Mouse (Mus musculus): ENCODE data around the gene Tgfb2. TPM values are rescaled to one million over a fixed set of nuclear protein-coding genes. Genes with fewer than 3 reads are reported as not detected.

Tgfb2 gene
- polyA plus RNA-seq, 1 experiment from 2014 or later = 17.2 TPM

DNA sequence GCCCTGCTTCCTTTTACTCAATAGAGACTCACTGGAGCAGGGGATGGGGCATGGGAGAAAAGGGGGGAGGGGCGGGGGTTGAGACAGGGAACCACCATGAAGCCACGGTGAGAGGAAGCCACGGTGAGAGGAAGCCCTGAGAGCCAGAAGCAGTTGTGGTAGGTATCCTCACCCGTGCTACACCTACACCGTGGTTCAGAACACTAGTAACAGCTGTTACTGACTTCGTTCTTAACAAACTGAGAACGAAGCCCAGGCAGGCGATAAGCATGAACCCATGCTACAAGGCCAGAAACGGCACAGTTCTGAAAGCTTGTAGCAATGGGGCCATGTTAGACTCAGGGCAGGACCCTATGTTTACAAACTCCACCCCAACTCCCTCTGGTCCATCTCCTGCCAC is 9.6 kb downstream of the Tgfb2 start:
- DNase-seq (ENCODE audit: low spot score) = no peak
- no peak overlapping the region for H3K4me3 ChIP-seq (ENCODE audit: low read depth, low read length)
- no peak for ATAC-seq (replicated peaks; ENCODE audit: low FRiP score)
- H3K9me3 ChIP-seq (ENCODE audit: control insufficient read depth, low read length) = no peaks in the 10 kb centered on the region
- no peak overlapping the region for H3K27ac ChIP-seq (ENCODE audit: low read depth, low read length)
- no peaks in the 10 kb centered on the region for H3K4me1 ChIP-seq (replicated peaks; ENCODE audit: control insufficient read depth, insufficient read depth, low read length)
- H3K9ac ChIP-seq (ENCODE audit: low read length) = no peak overlapping the region
- no peaks in the 10 kb centered on the region for H3K36me3 ChIP-seq (ENCODE audit: control insufficient read depth, insufficient read depth, low read length)
- no peak overlapping the region for H3K4me2 ChIP-seq (ENCODE audit: low read depth, low read length, severe bottlenecking)
- 84% methylated on average over 9 of the region's 9 CpGs for WGBS
- no peaks in the 10 kb centered on the region for H3K27me3 ChIP-seq (ENCODE audit: control insufficient read depth, insufficient read depth, low read length)

DNA sequence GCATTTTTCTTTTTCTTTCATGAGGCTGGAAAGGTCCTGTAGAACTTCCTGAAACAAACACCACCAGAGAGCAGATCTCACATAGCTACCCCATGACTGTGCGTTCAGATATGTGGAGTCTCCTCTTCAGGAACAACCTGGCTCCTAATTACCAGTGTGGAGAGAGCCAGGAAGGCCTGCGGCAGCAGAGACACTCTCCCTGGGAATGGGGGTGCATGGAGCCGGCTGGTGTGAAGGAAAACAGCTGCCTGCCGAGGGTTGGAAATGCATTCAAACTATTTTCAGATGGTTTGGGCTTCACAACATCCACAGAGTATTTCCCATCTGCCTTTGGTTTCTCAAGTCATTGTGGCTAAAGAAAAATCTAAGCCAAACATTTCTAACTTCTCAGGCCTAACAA is 10.4 kb downstream of the Tgfb2 start:
- Histone ChIP-seq H3K27ac (ENCODE audit: low read depth, low read length) (no peak overlapping the region), H3K4me1 (replicated peaks; ENCODE audit: control insufficient read depth, insufficient read depth, low read length) (no peaks in the 10 kb centered on the region)
- WGBS = 79% methylated on average over 4 of the region's 4 CpGs

DNA sequence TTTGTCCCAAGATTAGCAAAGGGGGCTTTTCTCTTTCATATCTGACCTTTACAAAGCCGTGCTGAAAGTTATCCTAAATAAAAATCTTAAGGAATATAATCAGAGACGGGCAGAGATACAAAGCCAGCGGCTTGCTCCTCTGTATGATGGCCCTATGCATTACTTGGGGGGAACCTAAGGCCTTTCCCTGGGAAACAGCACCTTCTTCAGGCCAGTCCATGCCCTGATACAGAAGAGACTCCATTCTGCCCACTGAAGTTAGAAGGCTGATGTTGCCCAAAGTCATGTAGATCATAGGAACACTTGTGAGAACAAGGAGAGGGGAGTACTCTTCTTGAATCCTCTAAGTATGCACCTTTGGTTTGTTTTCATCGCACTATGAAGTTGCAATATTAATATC is 13.4 kb downstream of the Tgfb2 start:
- Histone ChIP-seq H3K36me3 (ENCODE audit: control insufficient read depth, insufficient read depth, low read length) (no peaks in the 10 kb centered on the region), H3K4me3 (ENCODE audit: low read depth, low read length) (no peak overlapping the region), H3K4me2 (ENCODE audit: low read depth, low read length, severe bottlenecking) (no peak overlapping the region), H3K9me3 (ENCODE audit: control insufficient read depth, low read length) (no peaks in the 10 kb centered on the region), H3K4me1 (replicated peaks; ENCODE audit: control insufficient read depth, insufficient read depth, low read length) (no peaks in the 10 kb centered on the region), H3K9ac (ENCODE audit: low read length) (no peak overlapping the region), H3K27me3 (ENCODE audit: control insufficient read depth, insufficient read depth, low read length) (no peaks in the 10 kb centered on the region), H3K27ac (ENCODE audit: low read depth, low read length) (no peak overlapping the region)
- 85% methylated on average over 4 of the region's 4 CpGs for WGBS
- DNase-seq (ENCODE audit: low spot score) = no peak
- no peak for ATAC-seq (replicated peaks; ENCODE audit: low FRiP score)

More for the DNA sequence above, 10.4 kb downstream of the Tgfb2 start:
- no peaks in the 10 kb centered on the region for H3K36me3 ChIP-seq (ENCODE audit: control insufficient read depth, insufficient read depth, low read length)
- DNase-seq (ENCODE audit: low spot score) (no peak), ATAC-seq (replicated peaks; ENCODE audit: low FRiP score) (no peak)
- no peak overlapping the region for H3K4me3 ChIP-seq (ENCODE audit: low read depth, low read length)
- H3K4me2 ChIP-seq (ENCODE audit: low read depth, low read length, severe bottlenecking) = no peak overlapping the region
- no peaks in the 10 kb centered on the region for H3K27me3 ChIP-seq (ENCODE audit: control insufficient read depth, insufficient read depth, low read length)
- H3K9me3 ChIP-seq (ENCODE audit: control insufficient read depth, low read length) = no peaks in the 10 kb centered on the region
- no peak overlapping the region for H3K9ac ChIP-seq (ENCODE audit: low read length)

GRCm38 (mm10) chr1:186691708-186692107 is 14.1 kb downstream of the Tgfb2 start:
- H3K9ac ChIP-seq (ENCODE audit: low read length) = no peak overlapping the region
- WGBS = 90% methylated on average over 9 of the region's 9 CpGs

DNA sequence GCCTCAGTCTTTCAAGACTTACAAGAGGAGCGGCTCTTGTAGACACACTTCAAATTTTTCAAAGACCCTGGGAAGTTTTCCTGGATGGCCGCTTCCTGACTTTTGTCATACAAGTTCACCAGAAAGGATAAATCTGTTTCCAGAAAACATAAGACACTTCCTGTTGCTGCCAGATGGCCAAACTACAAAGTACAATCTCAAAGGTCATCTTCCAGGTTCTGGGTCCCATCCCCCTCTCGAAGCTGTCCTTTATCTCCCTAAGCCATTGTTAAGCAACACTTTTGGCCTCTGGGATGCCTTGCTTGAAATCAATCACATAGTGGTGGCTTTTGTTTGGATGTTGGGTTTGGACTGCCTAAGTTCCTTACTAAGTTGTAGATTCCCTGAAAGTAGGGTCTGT is 21.7 kb downstream of the Tgfb2 start:
- Histone ChIP-seq H3K27me3 (ENCODE audit: control insufficient read depth, insufficient read depth, low read length) (no peaks in the 10 kb centered on the region), H3K4me1 (replicated peaks; ENCODE audit: control insufficient read depth, insufficient read depth, low read length) (0 out of 2 replicates have a peak, but pooled peaks cover 2% of the 10 kb centered on the region), H3K27ac (ENCODE audit: low read depth, low read length) (no peak overlapping the region), H3K9ac (ENCODE audit: low read length) (no peak overlapping the region), H3K36me3 (ENCODE audit: control insufficient read depth, insufficient read depth, low read length) (no peaks in the 10 kb centered on the region), H3K4me3 (ENCODE audit: low read depth, low read length) (no peak overlapping the region), H3K4me2 (ENCODE audit: low read depth, low read length, severe bottlenecking) (no peak overlapping the region), H3K9me3 (ENCODE audit: control insufficient read depth, low read length) (no peaks in the 10 kb centered on the region)
- DNase-seq (ENCODE audit: low spot score) = no peak
- ATAC-seq (replicated peaks; ENCODE audit: low FRiP score) = no peak
- WGBS = 92% methylated on average over 3 of the region's 3 CpGs

More at GRCm38 (mm10) chr1:186691708-186692107, 14.1 kb downstream of the Tgfb2 start:
- no peak for DNase-seq (ENCODE audit: low spot score)
- Histone ChIP-seq H3K27me3 (ENCODE audit: control insufficient read depth, insufficient read depth, low read length) (no peaks in the 10 kb centered on the region), H3K36me3 (ENCODE audit: control insufficient read depth, insufficient read depth, low read length) (no peaks in the 10 kb centered on the region), H3K27ac (ENCODE audit: low read depth, low read length) (no peak overlapping the region), H3K4me2 (ENCODE audit: low read depth, low read length, severe bottlenecking) (no peak overlapping the region), H3K4me1 (replicated peaks; ENCODE audit: control insufficient read depth, insufficient read depth, low read length) (no peaks in the 10 kb centered on the region), H3K9me3 (ENCODE audit: control insufficient read depth, low read length) (no peaks in the 10 kb centered on the region), H3K4me3 (ENCODE audit: low read depth, low read length) (no peak overlapping the region)
- no peak for ATAC-seq (replicated peaks; ENCODE audit: low FRiP score)

DNA sequence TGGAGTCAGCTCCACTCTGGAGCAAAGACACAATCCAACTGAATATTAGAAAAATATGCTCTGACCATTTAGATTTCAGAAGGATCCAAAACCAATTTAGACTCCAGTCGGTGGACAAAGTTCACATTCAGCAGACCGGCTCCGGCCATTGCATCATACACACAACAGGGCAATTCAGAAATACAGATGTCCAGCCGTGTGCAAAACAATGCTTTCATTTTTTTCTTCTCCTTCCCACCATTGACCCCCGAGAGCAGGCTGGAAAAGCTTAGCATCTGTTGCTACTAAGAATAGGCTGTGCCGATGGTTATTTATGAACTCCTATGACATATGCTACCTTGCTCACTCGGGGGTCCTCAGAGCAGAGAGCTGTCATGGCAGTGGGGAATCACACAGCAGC is 23.2 kb downstream of the Tgfb2 start:
- Histone ChIP-seq H3K4me1 (replicated peaks; ENCODE audit: control insufficient read depth, insufficient read depth, low read length) (0 out of 2 replicates have a peak, but pooled peaks cover 2% of the 10 kb centered on the region), H3K9ac (ENCODE audit: low read length) (no peak overlapping the region), H3K27ac (ENCODE audit: low read depth, low read length) (no peak overlapping the region), H3K9me3 (ENCODE audit: control insufficient read depth, low read length) (no peaks in the 10 kb centered on the region), H3K27me3 (ENCODE audit: control insufficient read depth, insufficient read depth, low read length) (no peaks in the 10 kb centered on the region), H3K4me2 (ENCODE audit: low read depth, low read length, severe bottlenecking) (no peak overlapping the region), H3K4me3 (ENCODE audit: low read depth, low read length) (no peak overlapping the region), H3K36me3 (ENCODE audit: control insufficient read depth, insufficient read depth, low read length) (no peaks in the 10 kb centered on the region)
- ATAC-seq (replicated peaks; ENCODE audit: low FRiP score) (no peak), DNase-seq (ENCODE audit: low spot score) (no peak)
- 40% methylated on average over 7 of the region's 7 CpGs for WGBS

DNA sequence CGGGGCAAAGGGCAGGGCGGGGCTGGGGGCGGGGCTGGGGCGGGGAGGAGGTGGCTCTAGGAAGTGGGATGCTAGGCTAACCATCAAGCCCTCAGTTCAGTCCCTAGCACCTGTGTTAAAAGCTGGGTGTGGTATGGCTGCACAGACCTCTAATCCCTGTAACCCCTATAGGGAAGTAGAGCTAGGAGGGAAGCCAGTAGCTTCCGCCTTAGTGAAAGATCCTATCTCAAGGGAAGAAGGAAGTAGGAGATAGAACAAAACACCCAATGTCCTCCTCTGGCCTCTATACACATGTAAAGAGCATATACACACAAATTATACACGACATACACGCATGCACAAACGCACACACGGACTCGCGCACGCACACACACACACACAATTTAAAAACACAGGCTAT is 28.2 kb downstream of the Tgfb2 start:
- Histone ChIP-seq H3K9me3 (ENCODE audit: control insufficient read depth, low read length) (no peaks in the 10 kb centered on the region), H3K36me3 (ENCODE audit: control insufficient read depth, insufficient read depth, low read length) (no peaks in the 10 kb centered on the region), H3K27ac (ENCODE audit: low read depth, low read length) (no peak overlapping the region), H3K9ac (ENCODE audit: low read length) (no peak overlapping the region), H3K4me1 (replicated peaks; ENCODE audit: control insufficient read depth, insufficient read depth, low read length) (0 out of 2 replicates have a peak, but pooled peaks cover 2% of the 10 kb centered on the region), H3K27me3 (ENCODE audit: control insufficient read depth, insufficient read depth, low read length) (no peaks in the 10 kb centered on the region), H3K4me2 (ENCODE audit: low read depth, low read length, severe bottlenecking) (no peak overlapping the region), H3K4me3 (ENCODE audit: low read depth, low read length) (no peak overlapping the region)
- WGBS = 86% methylated on average over 12 of the region's 12 CpGs
- ATAC-seq (replicated peaks; ENCODE audit: low FRiP score) = no peak
- no peak for DNase-seq (ENCODE audit: low spot score)

DNA sequence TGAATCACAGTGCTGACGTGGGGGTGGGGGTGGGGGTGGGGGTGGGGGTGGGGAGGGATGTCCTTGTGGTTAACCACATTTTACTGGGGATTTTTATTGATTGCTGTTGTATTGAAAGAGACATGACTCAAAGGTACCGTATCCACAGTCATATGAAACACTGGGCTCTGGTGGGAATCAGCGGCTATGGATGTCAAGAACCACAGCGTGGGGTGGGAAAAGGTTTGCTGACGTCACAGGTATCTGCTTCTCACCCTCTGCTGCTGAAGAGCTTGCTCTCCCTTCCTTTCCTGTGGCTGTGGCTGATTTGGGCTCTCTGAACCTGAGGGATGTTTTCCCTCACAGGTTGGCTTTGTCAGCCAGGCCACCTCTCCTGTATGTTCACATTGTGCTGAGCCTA is 29.6 kb downstream of the Tgfb2 start:
- no peak overlapping the region for H3K4me2 ChIP-seq (ENCODE audit: low read depth, low read length, severe bottlenecking)
- no peak for DNase-seq (ENCODE audit: low spot score)
- 67% methylated on average over 5 of the region's 5 CpGs for WGBS

GRCm38 (mm10) chr1:186675263-186675662 is 30.5 kb downstream of the Tgfb2 start:
- Histone ChIP-seq H3K9me3 (ENCODE audit: control insufficient read depth, low read length) (no peaks in the 10 kb centered on the region), H3K27me3 (ENCODE audit: control insufficient read depth, insufficient read depth, low read length) (no peaks in the 10 kb centered on the region), H3K4me2 (ENCODE audit: low read depth, low read length, severe bottlenecking) (no peak overlapping the region), H3K36me3 (ENCODE audit: control insufficient read depth, insufficient read depth, low read length) (no peaks in the 10 kb centered on the region), H3K9ac (ENCODE audit: low read length) (no peak overlapping the region), H3K4me3 (ENCODE audit: low read depth, low read length) (no peak overlapping the region), H3K4me1 (replicated peaks; ENCODE audit: control insufficient read depth, insufficient read depth, low read length) (0 out of 2 replicates have a peak, but pooled peaks cover 2% of the 10 kb centered on the region), H3K27ac (ENCODE audit: low read depth, low read length) (no peak overlapping the region)
- no peak for DNase-seq (ENCODE audit: low spot score)
- 91% methylated on average over 6 of the region's 6 CpGs for WGBS
- ATAC-seq (replicated peaks; ENCODE audit: low FRiP score) = no peak

More for the DNA sequence above, 29.6 kb downstream of the Tgfb2 start:
- Histone ChIP-seq H3K9ac (ENCODE audit: low read length) (no peak overlapping the region), H3K4me3 (ENCODE audit: low read depth, low read length) (no peak overlapping the region), H3K36me3 (ENCODE audit: control insufficient read depth, insufficient read depth, low read length) (no peaks in the 10 kb centered on the region), H3K27ac (ENCODE audit: low read depth, low read length) (no peak overlapping the region), H3K9me3 (ENCODE audit: control insufficient read depth, low read length) (no peaks in the 10 kb centered on the region), H3K4me1 (replicated peaks; ENCODE audit: control insufficient read depth, insufficient read depth, low read length) (0 out of 2 replicates have a peak, but pooled peaks cover 2% of the 10 kb centered on the region), H3K27me3 (ENCODE audit: control insufficient read depth, insufficient read depth, low read length) (no peaks in the 10 kb centered on the region)
- ATAC-seq (replicated peaks; ENCODE audit: low FRiP score) = no peak

Data from forebrain, embryonic 11.5 days (tissue).